Mouse (Mus musculus) thymus, adult 2 months (tissue): ENCODE data around the gene Hoxa7. TPM values are rescaled to one million over a fixed set of nuclear protein-coding genes. Genes with fewer than 3 reads are reported as not detected.

ENCODE experiments used
- DNase-seq: peaks from one replicate; pipeline ENCODE4 v3.0.0; 2021
- H3K27ac ChIP-seq: fragments of 200-500 bp; 2 replicates; pipeline ENCODE4 v1.5.1; 2012; ENCODE audit warnings: low read length, control low read depth; ENCODE audit not compliant: control insufficient read depth, insufficient read depth
- H3K27me3 ChIP-seq: fragments of 200-500 bp; 2 replicates; pipeline ENCODE4 v1.6.1; 2012; ENCODE audit warnings: mild to moderate bottlenecking, low read length, moderate library complexity, mixed read lengths; ENCODE audit not compliant: control insufficient read depth, insufficient read depth
- H3K36me3 ChIP-seq: fragments of 200-500 bp; 2 replicates; pipeline ENCODE4 v1.6.1; 2012; ENCODE audit warnings: mild to moderate bottlenecking, low read length, moderate library complexity; ENCODE audit not compliant: control insufficient read depth, insufficient read depth
- H3K4me1 ChIP-seq: fragments of 200-500 bp; replicated peaks from 2 replicates; pipeline ENCODE4 v1.6.1; 2012; ENCODE audit warnings: low read length; ENCODE audit not compliant: control insufficient read depth, insufficient read depth
- H3K4me3 ChIP-seq: fragments of 200-500 bp; 2 replicates; pipeline ENCODE4 v1.5.1; 2012; ENCODE audit warnings: mild to moderate bottlenecking, low read length, control low read depth, moderate library complexity; ENCODE audit not compliant: control insufficient read depth, insufficient read depth
- CTCF ChIP-seq: fragments of 200-500 bp; IDR thresholded peaks from 2 replicates; pipeline ENCODE4 v1.5.1; 2012; ENCODE audit warnings: mild to moderate bottlenecking, control low read depth, low read length, moderate library complexity, borderline replicate concordance; ENCODE audit not compliant: control insufficient read depth, poor library complexity, insufficient read depth; ENCODE audit errors: extremely low read depth
- POLR2A ChIP-seq: fragments of 200-500 bp; IDR thresholded peaks from 2 replicates; pipeline ENCODE4 v1.6.1; 2012; ENCODE audit warnings: mild to moderate bottlenecking, low read length, control low read depth, moderate library complexity; ENCODE audit not compliant: control insufficient read depth, poor library complexity, insufficient read depth; ENCODE audit errors: extremely low read depth
- WGBS: fragments of 180-500 bp; shearing (Covaris S2); methylation state at CpG from one replicate; pipeline ENCODE4 v1.1.7; 2018; 5-methylcytosine and 5-hydroxymethylcytosine counted together
- polyA plus RNA-seq: library from polyadenylated mRNA; depleted of rRNA; stranded (reverse); fragments of >200 nt; gene quantifications from 2 replicates; pipeline ENCODE4 v1.2.3, GENCODE M21; 2012

Hoxa7 gene
- polyA plus RNA-seq, 1 experiment: 2.5 TPM

DNA sequence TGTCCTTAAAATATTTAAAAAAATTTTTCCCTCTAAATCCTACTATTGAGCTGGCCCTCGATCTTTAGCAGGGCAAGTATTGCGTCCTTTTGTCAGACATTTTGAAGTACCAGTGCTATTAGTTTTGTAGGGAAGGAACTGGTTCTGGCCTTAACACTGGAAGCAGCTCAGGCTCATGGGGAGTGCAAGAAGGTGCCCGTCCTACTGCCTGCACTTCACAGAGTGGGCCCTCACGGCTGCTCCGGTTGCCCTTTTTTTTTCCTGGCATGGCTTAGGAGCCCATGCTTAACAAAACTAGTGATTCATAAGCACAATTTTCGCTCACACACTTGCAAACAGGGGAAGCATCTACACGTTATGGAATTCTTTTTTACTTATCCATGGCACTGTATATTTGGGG is 17.3 kb upstream of the Hoxa7 start:
- WGBS: 35% methylated on average over 7 of the region's 7 CpGs
- Histone ChIP-seq H3K4me1 (peaks cover 3% of the 10 kb centered on the region; the same call in 1 of the 2 replicates), H3K36me3 (no peaks in the 10 kb centered on the region), H3K27me3 (peaks cover 54% of the 10 kb centered on the region), H3K4me3 (no peak overlapping the region), H3K27ac (no peak overlapping the region)
- TF ChIP-seq POLR2A (no peak), CTCF (no peak)
- no peak for DNase-seq

DNA sequence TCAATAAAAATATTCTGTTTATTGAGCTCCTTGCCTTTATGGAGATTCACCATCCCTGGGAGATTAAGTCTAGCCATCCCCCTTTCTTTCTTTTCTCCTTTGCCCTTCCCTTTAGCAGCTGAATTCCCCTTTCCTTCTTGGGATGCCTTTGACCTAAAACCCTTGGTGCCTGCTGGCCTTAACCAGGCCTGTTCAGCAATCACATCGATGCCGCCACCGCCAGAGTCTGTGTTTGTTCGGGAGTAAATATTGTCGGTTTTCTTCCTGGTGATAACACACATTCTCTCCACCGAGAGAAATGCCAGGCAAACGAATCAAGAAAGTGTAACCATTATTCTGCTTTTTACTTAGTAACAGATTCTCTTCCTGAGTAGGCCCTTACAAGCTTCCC is 16.5 kb upstream of the Hoxa7 start:
- no peak for TF ChIP-seq POLR2A
- TF ChIP-seq CTCF: no peak
- DNase-seq: no peak
- H3K4me3 ChIP-seq: no peak overlapping the region
- WGBS: 57% methylated on average over 7 of the region's 7 CpGs
- H3K27me3 ChIP-seq: peaks cover 49% of the 10 kb centered on the region
- H3K36me3 ChIP-seq: no peaks in the 10 kb centered on the region
- H3K27ac ChIP-seq: no peak overlapping the region
- H3K4me1 ChIP-seq: peaks cover 5% of the 10 kb centered on the region; the same call in 1 of the 2 replicates

DNA sequence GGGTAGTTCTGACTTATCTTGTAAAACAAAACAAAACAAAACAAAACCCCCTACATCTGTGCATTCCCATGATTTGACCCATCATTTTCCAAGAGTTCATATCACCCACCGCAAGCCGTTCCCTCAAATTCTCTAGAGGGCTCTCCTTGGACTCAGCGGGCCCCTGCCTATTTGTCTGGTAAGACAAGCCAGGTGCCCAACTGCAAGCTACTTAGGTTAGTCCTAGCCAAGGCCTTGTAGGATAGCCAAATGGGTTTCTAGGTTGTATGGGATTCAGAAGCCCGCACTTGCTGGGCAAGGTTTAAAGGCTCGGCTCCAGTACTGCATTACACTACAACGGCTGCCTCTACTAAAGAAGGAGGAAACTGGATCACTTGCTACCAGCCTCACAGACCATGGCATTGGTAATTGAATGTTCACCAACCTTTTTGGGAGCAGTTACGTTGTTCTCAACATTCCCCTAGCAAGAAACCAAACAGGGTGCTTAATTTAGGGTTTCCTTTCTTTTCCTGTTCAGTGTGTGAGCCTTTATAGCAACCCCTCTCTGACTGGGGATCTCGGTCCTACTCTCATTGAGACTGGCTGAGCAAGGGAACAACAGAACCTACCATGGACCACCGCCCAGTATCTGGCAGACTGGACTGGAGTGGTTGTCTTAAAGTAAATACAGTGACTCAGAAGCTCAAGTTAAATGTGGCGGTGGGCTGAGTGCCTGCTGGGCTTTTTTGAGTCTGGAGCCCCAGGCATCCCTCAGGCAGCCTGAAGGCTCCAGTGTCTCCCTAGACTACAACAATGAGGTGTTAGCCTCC is 15.9 kb upstream of the Hoxa7 start:
- TF ChIP-seq POLR2A (no peak), CTCF (no peak)
- Histone ChIP-seq H3K36me3 (no peaks in the 10 kb centered on the region), H3K4me3 (no peak overlapping the region), H3K4me1 (peaks cover 5% of the 10 kb centered on the region; the same call in 1 of the 2 replicates), H3K27me3 (peaks cover 50% of the 10 kb centered on the region), H3K27ac (no peak overlapping the region)
- 86% methylated on average over 10 of the region's 10 CpGs for WGBS
- DNase-seq: no peak

DNA sequence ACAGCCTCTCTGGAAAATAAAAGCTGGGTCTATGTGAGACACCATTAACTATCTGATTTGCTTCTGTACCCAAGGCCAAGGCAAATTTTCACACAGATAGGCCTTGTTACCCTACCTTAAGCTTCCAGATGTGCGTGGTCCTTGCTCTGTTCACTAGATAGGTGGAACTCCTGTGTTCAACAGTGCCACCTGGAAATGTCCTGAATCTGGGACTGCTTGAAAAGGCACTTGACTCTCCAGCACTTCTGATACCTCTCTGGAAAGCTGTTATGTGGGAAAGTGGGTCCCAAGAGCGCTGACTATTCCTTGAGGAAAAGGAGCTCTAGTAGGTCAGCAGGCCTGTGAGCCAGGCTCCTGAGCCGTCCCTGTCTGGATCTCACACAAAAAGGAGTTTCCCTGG is 15.2 kb upstream of the Hoxa7 start:
- Histone ChIP-seq H3K27me3 (peaks cover 57% of the 10 kb centered on the region), H3K4me1 (peaks cover 5% of the 10 kb centered on the region; the same call in 1 of the 2 replicates), H3K36me3 (no peaks in the 10 kb centered on the region), H3K4me3 (no peak overlapping the region), H3K27ac (no peak overlapping the region)
- WGBS: 90% methylated on average over 3 of the region's 3 CpGs
- TF ChIP-seq CTCF: no peak
- no peak for TF ChIP-seq POLR2A
- DNase-seq: no peak

DNA sequence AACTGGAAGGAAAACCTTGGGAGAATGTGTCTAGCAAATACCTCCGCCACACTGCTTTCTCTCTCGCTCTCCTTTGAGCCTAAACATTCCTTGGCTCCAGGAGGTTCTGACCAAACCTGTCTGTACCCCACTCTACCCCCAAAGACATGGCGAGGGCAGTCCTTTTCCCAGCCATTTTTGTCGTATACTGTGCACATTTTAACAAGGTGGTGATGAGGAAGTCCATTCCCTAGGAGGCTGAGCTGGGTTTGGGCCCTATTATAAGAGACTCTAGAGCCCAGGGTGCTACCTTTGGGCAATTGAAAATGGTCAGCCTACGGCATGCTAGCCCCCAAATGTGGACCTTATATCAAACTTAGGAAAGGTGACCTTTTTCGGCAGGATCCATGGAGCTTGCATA is 14.2 kb upstream of the Hoxa7 start:
- TF ChIP-seq CTCF (no peak), POLR2A (no peak)
- H3K4me1 ChIP-seq: peaks cover 5% of the 10 kb centered on the region; the same call in 1 of the 2 replicates
- peaks cover 48% of the 10 kb centered on the region for H3K27me3 ChIP-seq
- H3K4me3 ChIP-seq: no peak overlapping the region
- WGBS: 83% methylated on average over 6 of the region's 6 CpGs
- H3K36me3 ChIP-seq: no peaks in the 10 kb centered on the region
- DNase-seq: no peak
- no peak overlapping the region for H3K27ac ChIP-seq

DNA sequence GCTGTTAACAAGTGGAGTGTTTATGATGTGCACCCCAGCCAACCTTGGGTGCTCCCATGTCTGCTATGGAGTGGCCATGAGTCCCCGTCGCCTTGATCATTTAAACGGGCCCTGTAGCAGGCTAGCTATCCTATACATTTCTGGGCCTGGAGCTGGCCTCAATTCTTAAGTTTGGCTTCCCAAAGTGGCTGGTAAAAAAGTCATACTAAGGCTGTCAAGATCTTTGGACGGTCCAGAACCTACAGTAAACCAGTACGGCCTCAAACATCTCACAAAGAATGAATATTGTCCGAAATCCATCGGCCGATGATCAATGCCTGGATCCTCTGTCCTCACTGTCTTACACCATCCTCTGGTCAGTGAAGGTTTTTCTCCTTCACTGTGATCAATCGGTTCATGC is 13.6 kb upstream of the Hoxa7 start:
- no peaks in the 10 kb centered on the region for H3K36me3 ChIP-seq
- H3K4me1 ChIP-seq: peaks cover 5% of the 10 kb centered on the region; the same call in 1 of the 2 replicates
- TF ChIP-seq POLR2A (no peak), CTCF (no peak)
- no peak overlapping the region for H3K27ac ChIP-seq
- H3K4me3 ChIP-seq: no peak overlapping the region
- no peak for DNase-seq
- H3K27me3 ChIP-seq: peaks cover 47% of the 10 kb centered on the region
- WGBS: 89% methylated on average over 9 of the region's 9 CpGs
